Comparison of ENCODE assay signal across 8 mouse cellular contexts in genomic region chr4:152663482-152663881, GRCm38 (mm10).
DNase-seq lines count a peak whose midpoint lies in the region; ATAC-seq and TF ChIP-seq lines count a peak whose summit lies in the region.

No protein-coding gene starts in this region.

- ATAC-seq in midbrain, postnatal 0 days (ENCODE audit: low FRiP score), result no peak
- no peak for ATAC-seq in midbrain, embryonic 16.5 days
- no peak for ATAC-seq in forebrain, embryonic 16.5 days

- no peak overlapping the region for H3K4me2 ChIP-seq in midbrain, postnatal 0 days (ENCODE audit: low read depth, low read length, poor library complexity, severe bottlenecking)
- no peak overlapping the region for H3K4me2 ChIP-seq in midbrain, embryonic 16.5 days (ENCODE audit: low read length)
- H3K4me2 ChIP-seq in forebrain, embryonic 16.5 days (ENCODE audit: low read length), result no peak overlapping the region

- 39% methylated on average over 8 of the region's 8 CpGs for WGBS in midbrain, postnatal 0 days
- WGBS in midbrain, embryonic 16.5 days, result 43% methylated on average over 8 of the region's 8 CpGs
- whole genome bisulfite sequencing in forebrain, embryonic 16.5 days, result 38% methylated on average over 8 of the region's 8 CpGs

- no peaks in the 10 kb centered on the region for H3K9me3 ChIP-seq in midbrain, postnatal 0 days (ENCODE audit: low read length)
- H3K9me3 ChIP-seq in midbrain, embryonic 16.5 days (replicated peaks; ENCODE audit: control insufficient read depth, low read length, poor library complexity, severe bottlenecking), result no peaks in the 10 kb centered on the region
- H3K9me3 ChIP-seq in forebrain, embryonic 16.5 days (ENCODE audit: control insufficient read depth, low read length), result peaks cover 4% of the 10 kb centered on the region; the same call in 1 of the 2 replicates

- H3K27ac ChIP-seq in gastrocnemius, adult 2 months, result no peak overlapping the region
- H3K27ac ChIP-seq in midbrain, postnatal 0 days (ENCODE audit: low read depth, low read length), result no peak overlapping the region
- H3K27ac ChIP-seq in midbrain, embryonic 16.5 days (ENCODE audit: low read length), result no peak overlapping the region
- no peak overlapping the region for H3K27ac ChIP-seq in forebrain, embryonic 16.5 days (ENCODE audit: low read length)

- TF ChIP-seq CTCF in gastrocnemius, adult 2 months (IDR thresholded peaks at IDR 0.05), result peak; percentile 61
- TF ChIP-seq CTCF in midbrain, postnatal 0 days (IDR thresholded peaks at IDR 0.05), result peak; percentile 61

- no peaks in the 10 kb centered on the region for H3K4me1 ChIP-seq in midbrain, postnatal 0 days (ENCODE audit: insufficient read depth, low read length)
- no peaks in the 10 kb centered on the region for H3K4me1 ChIP-seq in midbrain, embryonic 16.5 days (ENCODE audit: control insufficient read depth, insufficient read depth, low read length)
- H3K4me1 ChIP-seq in forebrain, embryonic 16.5 days (replicated peaks; ENCODE audit: control insufficient read depth, insufficient read depth, low read length), result no peaks in the 10 kb centered on the region; the same call in 1 of the 2 replicates

- H3K27me3 ChIP-seq in midbrain, postnatal 0 days (ENCODE audit: insufficient read depth, low read length), result no peaks in the 10 kb centered on the region
- no peaks in the 10 kb centered on the region for H3K27me3 ChIP-seq in midbrain, embryonic 16.5 days (ENCODE audit: control insufficient read depth, insufficient read depth, low read depth, low read length)
- no peaks in the 10 kb centered on the region for H3K27me3 ChIP-seq in forebrain, embryonic 16.5 days (replicated peaks; ENCODE audit: control insufficient read depth, insufficient read depth, low read length)

- no peak overlapping the region for H3K4me3 ChIP-seq in gastrocnemius, adult 2 months
- H3K4me3 ChIP-seq in midbrain, postnatal 0 days (ENCODE audit: low read depth, low read length), result no peak overlapping the region
- no peak overlapping the region for H3K4me3 ChIP-seq in midbrain, embryonic 16.5 days (ENCODE audit: low read depth, low read length)
- no peak overlapping the region for H3K4me3 ChIP-seq in forebrain, embryonic 16.5 days (replicated peaks; ENCODE audit: low read length)

- no peaks in the 10 kb centered on the region for H3K36me3 ChIP-seq in midbrain, postnatal 0 days (ENCODE audit: insufficient read depth, low read length)
- no peaks in the 10 kb centered on the region for H3K36me3 ChIP-seq in midbrain, embryonic 16.5 days (ENCODE audit: control insufficient read depth, insufficient read depth, low read length)
- H3K36me3 ChIP-seq in forebrain, embryonic 16.5 days (ENCODE audit: control insufficient read depth, insufficient read depth), result no peaks in the 10 kb centered on the region

- intact Hi-C loops in gastrocnemius, adult 2 months (cut with DNase I), result no loop called here

- no peak for DNase-seq in gastrocnemius, adult 2 months
- DNase-seq in gastrocnemius, postnatal 25 days, result no peak
- no peak for DNase-seq in midbrain, postnatal 0 days (ENCODE audit: low spot score)
- DNase-seq in cerebellum, postnatal 36 days, result peak; percentile 20 to 31
- DNase-seq in thymus, postnatal 0 days (ENCODE audit: low spot score), result peak; percentile 3
- DNase-seq in yolk sac, embryonic 10.5 days (ENCODE audit: low spot score), result no peak

- H3K9ac ChIP-seq in midbrain, postnatal 0 days (replicated peaks; ENCODE audit: low read length, poor library complexity, severe bottlenecking), result no peak overlapping the region
- H3K9ac ChIP-seq in midbrain, embryonic 16.5 days (ENCODE audit: low read depth, low read length), result no peak overlapping the region
- H3K9ac ChIP-seq in forebrain, embryonic 16.5 days (replicated peaks; ENCODE audit: low read depth, low read length), result no peak overlapping the region

Comparison
In these comparisons a context has a peak if more than half of its experiments do, and no peak if none do; other contexts are left out.
1. DNase-seq: peak in cerebellum, postnatal 36 days (2 of 2) and thymus, postnatal 0 days (single experiment); none in gastrocnemius, adult 2 months (single experiment), gastrocnemius, postnatal 25 days (single experiment), midbrain, postnatal 0 days (single experiment) and yolk sac, embryonic 10.5 days (single experiment).